Mouse (Mus musculus): ENCODE measurements around the gene Tcf21.

Tcf21 gene

DNA sequence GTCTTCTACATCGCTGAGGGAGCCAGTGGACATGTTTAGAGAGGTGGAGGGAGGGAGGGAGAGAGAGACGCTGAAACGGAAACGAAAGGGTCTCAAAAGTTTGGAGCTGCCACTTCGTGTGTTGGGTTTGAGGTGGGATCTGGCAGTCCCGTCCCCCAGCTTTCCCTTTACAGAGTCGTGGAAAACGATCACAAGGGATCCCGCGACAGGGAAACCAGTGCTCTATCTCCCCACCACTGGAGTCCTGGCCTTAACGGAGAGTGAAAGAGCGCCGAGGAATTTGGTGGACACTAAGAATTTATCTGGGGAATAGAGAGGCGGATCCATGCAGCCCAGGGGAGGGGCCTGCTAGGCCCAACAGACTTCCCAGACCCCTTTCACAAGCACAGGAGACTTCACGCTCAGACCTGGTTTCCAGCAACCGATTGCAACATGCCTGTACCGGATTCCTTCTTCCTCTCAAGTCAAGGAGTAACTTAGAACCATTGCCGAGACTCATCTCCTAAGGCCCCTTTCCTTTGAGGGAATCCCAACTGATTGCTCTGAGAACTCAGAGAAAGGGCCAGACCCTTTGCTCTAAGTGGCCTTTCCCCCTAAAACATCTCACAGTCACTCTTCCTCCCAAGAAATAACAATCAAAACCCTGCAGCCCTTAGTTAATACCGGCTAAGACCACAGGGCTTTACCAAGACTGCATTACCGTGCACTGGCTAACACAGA, at the start of gene Tcf21:
Gene Tcf21 (minus strand): TSS at position 304 of the 720 bp plus-strand sequence.
- DNase-seq (ENCODE audit: low spot score in 2 of 2), result no peak

DNA sequence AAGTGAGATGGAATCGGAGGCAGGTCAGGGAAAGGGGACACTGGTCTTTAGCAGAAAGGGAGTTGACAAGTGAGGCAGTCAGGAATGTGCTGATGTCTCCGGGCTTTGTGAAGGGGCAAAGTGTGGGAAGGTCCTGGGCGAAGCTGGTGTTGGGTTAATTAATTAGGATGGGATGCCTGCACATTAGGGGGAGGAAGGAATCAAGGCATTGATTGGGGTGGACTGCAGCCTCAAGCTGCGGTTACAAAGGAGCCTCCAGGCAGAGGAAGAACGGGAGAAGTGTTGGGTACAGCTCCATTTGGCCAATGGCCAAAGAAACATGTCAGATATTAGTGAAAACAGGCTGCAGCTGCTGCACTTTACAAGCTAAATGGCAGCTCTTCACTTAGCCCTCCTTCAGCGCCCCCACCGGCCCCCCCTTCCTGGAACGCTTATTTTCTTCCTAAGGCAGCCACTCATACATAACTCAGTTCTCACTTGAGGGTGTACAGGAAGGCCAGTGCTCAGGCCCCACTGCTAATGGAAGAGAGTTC, 48.5 kb upstream of the Tcf21 start:
- peak in 1 of 2 experiments; percentile 6 for DNase-seq (ENCODE audit: low spot score in 2 of 2)

DNA sequence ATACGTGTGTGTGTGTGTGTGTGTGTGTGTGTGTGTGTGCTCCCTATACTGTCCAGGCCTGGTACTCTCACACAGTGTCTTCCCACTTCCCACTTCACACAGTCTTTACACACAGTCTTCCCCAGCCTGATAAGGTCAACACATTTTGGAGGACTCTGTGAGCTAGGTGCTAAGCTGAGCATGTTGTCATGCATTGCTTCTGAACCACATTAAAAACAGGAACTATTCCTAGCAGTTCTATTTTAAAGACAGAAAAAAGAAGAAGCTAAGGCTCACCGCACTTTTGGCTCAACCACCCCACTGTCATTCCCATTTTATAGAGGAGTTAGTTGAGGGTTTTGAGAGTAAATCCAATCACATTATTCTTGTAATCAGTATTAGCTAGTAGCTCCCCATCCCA, 47.2 kb upstream of the Tcf21 start:
- no peak for DNase-seq (ENCODE audit: low spot score in 2 of 2)

DNA sequence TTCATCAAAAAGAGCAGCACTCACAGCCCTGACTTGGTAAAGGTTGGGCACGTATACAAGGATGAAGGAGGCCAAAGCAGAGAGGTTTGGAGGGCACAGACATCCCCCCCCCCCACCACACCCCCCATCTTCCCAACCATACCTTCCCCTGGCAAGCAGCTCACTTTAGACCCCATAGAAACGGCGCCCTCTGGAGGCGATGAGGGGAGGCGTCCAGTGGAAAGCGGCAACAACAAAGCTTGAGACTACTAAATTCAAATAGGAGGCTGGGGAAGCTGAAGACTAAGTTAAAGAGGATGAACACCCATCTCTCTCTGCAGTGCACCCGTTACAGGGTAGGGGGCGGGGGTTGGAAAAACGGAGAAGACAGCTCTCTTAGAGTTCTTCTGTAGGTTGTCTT, 38.1 kb upstream of the Tcf21 start:
- DNase-seq (ENCODE audit: low spot score in 2 of 2), result no peak

DNA sequence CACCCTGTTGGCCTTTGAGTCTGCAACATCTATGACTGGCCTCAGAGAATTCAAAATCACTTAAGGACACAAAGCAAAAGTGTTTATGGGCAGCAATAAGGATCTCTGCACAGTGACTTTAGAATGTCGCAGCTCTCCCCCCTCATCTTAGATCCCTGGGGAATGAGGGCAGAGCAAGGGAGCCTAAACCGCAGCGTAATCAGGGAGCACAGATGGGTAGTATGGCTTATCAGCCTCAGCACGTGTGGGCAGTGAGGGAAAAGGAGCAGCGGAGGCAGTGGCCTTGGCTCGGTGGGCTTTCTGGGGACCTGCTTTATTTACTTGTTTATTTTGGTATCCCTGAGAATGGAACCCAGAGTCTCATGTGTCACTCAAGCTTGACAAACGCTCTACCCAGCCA, 34.4 kb upstream of the Tcf21 start:
- DNase-seq (ENCODE audit: low spot score in 2 of 2), result no peak

DNA sequence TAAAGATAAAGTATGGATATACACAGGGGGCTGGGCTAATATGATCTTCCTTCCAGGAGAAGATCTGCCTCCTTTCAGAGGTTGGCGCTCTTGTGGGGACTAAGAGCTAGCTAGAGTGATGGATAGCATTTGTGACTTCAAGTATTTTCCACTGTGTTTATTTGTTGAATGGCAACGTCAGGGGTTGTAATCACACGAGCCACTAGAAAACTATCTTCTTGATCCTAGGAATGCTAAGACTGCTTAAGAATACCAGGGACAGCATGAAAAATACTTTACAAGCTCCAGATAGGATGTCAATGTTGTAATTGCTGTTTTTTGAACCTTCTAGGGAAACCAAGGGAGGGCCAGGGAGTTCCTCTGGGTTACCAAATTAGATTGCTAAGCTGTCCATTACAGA, 25.4 kb upstream of the Tcf21 start:
- no peak for DNase-seq (ENCODE audit: low spot score in 2 of 2)

DNA sequence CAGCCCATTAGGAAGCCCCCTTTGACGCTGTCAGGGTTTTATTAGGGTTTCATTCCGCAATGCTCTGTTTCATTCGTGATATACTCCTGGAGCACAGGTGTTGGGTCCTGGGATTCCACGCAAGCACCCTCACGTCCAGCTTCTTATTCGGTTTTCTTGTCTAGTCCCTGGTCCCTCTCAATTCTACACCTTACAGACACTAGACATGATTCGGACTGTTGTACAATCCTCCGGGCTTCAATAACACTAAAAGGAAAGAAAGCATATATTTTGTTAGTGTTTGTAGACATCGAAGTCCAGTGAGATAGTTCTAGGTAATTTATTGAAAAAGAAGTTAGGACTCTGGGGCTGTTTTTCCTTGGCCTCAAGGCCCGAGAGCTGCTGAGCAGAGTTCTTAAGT, 24.8 kb upstream of the Tcf21 start:
- DNase-seq (ENCODE audit: low spot score in 2 of 2), result no peak

DNA sequence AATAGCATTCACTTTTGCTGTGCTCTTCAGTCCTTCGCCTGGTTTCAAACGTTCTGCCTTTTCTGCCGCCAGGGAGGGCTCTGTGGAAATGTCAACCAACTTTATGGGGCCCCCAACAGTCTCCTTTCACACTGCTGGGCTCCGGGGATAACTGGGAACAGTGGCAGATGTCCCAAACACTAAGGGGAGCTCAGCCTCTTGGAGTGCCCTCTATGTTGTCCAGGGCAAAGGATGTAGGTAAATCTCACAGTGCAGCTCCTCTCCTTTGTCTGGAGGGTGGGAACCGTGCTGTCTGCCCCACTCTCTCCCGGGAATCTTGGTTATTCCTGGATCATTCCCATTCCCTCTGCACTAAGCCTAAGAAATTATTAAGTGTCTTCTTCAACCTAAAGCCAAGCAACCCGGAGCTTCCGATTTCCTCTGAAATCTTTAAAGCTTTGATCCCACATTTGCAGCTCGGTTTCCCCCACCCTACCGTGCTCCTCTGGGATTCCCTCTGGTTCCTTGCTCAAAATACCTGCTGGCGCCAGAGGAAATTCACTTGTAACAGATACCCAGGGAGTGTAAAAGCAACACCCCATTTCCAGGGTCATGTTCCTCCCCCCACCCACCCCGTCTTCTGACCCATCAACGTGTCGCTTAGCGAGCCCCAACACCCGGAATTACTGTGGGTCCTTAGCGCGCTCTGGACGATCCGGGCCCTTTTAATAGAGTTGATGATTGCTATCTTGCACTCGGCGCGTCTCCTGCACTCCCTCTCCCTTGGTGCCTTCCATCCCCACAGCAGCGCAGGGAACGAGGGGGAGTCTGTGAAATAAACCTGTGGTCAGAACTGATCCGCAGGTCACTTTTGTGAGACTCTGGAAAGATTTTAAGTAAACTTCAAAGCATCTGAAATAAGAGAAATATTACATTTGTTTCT, 23.7 kb upstream of the Tcf21 start:
- DNase-seq (ENCODE audit: low spot score in 2 of 2), result no peak

DNA sequence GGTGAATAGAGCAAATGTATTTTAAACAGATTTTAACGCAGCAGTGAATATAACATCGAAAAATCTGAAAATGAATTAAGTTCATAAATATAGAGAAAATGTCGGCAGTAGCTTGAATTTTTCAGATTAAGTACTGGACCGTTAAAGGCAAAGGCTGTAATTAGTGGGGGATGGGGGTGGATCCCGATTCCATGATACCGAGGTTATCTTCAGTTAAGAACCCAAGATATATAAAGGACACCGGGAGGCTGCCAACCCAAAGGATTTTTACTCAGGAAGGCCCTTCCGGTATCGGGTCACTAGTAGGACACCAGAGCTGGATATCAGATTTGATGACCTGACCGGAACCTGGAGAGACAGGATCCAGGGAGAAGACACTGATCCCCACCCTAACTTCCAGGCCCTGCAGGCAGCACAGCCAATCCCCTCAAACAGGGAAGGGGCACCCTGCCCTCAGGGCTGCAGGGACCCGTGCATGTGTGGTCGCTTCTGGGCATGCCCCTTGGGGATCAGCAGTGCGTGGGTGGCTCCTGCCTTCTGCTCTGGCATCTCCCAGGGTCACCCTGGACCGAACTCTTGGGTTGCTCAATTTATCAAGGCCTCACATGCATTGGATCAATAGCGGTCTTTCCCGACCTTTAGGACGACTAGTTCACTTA, 22.9 kb upstream of the Tcf21 start:
- DNase-seq (ENCODE audit: low spot score in 2 of 2), result no peak

DNA sequence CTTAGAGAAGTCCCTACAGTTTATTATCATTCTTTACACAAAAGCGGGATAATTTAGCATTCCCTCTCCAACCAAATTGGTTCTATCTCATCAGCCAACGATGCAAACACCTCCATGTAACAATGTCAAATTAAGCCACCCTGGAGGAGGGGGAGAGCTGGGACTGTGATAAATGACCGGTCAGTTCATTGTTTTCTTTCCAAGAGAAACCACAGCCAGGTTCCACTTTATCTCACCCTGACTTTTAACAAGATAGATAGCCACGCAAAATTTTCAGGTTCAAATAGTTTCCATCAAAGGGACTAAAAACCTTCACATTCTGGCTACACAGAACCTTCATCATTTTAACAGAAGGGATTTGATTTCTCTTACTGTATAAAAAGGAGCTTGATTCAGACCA, 22.1 kb upstream of the Tcf21 start:
- DNase-seq (ENCODE audit: low spot score in 2 of 2), result no peak

DNA sequence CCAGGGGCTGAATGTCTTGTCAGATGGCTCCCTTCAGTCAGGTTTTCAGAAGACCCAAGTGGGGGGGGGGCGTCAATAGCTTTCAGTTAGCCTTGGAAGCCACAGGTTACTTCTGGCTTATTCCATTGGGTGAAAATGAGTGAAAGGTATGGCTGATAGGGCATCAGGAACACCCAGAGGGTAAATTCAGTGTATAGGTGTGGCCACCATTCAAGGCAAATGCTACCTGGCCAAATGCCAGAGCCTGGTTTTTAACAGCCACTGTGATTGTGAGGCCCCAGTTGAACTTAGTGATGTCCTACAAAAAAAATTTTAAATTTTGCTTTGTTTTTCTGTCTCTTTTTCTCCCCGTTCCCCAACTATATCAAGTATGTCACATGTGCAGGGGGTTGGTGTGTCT, 6.3 kb upstream of the Tcf21 start:
- no peak for DNase-seq (ENCODE audit: low spot score in 2 of 2)

DNA sequence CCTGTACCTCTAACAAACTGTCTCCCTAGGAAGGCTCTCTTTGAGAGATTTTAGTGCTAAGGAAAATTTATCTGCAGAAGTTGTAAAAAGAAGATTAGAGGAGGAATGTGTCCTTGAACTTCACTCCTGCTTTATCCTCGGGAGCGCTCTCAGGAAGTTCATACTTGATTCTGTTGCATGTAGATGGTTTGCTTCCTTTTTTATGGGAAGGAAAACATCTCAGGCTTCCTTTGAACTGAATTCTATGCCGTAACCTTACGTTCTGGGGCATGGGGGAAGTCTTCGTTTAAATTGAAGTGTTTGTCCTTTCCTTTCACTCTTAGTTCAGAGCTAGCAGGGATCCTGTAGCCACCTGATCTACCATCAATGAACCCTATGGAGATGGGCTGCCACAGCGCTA, 2.9 kb upstream of the Tcf21 start:
- DNase-seq (ENCODE audit: low spot score in 2 of 2), result no peak

DNA sequence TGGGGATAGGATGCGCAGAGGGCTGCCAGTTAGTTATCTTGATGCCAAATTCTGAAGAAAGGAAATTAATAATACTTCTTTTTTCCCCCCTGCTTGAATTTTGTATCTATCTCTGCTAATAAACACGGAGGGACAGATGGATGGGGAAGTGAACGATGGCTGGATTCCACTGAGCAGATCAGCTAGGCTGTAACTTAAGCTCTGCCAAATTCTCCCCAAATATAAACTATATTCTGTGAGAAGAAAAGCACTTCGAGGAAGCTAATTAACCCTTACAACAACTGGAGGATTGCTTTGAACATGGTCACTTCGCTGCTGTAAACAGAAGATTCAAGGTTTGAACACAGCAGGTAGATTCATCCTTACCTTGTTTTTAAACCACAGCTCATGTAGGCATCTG, 2.5 kb upstream of the Tcf21 start:
- no peak for DNase-seq (ENCODE audit: low spot score in 2 of 2)

DNA sequence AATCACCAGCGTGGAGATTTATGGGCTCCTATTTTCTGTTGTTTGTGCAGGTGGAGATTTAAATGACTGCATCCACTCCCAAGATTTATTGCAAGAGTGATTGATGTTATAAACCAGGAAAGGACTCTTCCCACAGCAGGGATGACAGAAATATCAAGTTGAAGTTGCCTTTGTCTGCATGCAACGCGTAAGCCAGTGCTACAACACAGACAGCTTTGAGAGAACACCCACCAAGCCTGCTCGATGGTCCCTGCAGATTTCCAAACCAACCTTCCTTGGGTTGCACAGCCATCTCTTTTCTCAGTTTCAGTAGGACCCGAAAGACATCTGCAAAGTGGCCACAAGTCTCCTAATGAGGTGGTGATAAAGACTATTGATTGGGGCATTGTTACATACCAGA, 1.7 kb upstream of the Tcf21 start:
- DNase-seq (ENCODE audit: low spot score in 2 of 2), result no peak

DNA sequence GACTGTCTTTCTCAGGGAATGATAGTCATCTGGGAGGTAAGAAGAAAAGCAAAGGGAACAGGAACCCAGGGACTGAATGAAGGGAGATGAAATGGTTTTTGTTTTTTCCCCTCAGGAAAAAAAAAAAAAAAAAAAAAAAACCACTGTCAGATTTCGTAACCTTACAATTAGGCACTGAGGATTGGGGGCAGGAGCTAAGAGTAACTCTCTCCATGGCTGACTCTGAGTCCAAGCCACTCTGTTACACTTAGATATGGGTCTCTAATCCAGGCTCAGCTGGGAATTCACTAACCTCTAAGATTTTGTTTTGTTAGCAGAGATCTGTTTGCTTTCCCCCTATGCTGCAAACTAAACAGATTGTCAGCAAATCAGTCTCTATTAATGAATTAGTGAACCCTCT, 1.3 kb upstream of the Tcf21 start:
- DNase-seq (ENCODE audit: low spot score in 2 of 2), result no peak

DNA sequence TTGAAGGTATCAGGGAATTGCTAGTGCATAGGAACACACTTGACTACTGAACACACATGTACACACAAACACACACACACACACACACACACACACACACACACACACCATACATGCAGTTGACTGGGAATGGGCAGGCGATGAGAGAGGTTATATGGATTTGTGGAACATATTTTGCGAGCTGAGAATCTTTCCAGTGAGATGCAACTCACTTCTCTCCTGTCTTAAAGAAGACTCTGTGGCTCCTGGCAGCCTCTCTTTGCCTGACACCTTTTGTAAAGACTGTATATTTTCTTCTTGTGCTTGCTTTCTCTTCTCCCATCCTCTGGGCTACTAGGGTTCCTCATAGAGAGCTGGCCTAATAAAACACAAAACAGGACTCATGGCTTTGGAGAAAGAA, 867 bp upstream of the Tcf21 start:
- no peak for DNase-seq (ENCODE audit: low spot score in 2 of 2)

DNA sequence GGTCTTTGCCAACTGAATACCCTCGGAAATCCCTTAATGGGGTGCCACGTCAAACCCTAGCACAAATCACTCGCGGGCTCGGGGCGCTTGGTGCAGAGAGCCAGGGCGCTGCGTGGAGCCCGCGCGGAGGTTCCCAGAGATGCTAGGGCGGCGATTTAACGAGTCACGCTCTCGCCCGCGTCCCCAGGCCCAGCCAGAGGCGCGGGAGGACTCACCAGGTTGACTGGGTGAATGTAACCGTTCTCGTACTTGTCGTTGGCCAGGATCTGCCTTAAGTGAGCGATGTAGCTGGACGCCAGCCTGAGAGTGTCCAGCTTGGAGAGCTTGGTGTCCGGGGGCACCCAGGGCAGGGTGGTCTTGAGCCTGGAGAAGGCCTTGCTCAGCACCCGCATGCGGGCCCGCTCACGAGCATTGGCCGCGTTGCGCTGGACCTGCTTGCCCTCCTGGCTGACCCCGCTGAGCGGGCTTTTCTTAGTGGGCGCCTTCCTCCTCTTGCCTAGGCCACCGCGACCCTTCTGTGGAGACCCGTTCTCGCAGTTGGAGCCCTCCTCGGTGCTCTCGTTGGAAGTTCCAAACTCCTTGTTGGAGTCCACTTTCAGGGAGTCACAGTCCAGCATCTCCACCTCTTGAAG, 619 bp downstream of the Tcf21 start:
- DNase-seq (ENCODE audit: low spot score in 2 of 2), result no peak

DNA sequence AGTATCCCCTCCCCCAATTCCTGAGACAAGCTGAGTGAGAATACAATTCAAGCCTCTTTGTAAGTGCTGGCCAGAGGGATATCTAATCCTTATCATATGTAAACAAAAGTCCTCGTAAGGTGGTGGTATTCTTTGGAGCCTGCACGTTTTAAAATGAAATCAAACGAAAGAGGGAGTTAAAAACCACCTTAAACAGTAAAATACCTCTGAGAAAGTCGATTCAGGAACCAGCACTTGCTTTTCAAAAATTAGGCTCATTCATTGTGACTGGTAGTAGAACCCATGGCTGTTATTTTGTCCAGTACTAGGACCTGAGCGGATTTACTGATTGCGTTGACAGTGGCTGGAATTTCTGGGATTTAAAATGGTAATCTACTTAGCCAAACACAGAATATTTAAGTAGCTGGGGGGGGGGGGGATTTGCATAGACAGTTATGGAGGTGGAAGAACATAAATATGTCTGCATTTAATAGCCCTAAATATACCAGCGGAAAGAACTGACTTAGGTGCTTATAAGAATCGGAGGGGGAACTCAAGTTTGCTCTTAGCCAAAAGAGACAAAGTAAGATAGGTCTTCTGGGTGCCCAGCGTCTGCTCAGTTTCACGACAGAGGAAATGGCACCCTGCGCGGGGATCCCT, 1.3 kb downstream of the Tcf21 start:
- DNase-seq (ENCODE audit: low spot score in 2 of 2), result no peak

DNA sequence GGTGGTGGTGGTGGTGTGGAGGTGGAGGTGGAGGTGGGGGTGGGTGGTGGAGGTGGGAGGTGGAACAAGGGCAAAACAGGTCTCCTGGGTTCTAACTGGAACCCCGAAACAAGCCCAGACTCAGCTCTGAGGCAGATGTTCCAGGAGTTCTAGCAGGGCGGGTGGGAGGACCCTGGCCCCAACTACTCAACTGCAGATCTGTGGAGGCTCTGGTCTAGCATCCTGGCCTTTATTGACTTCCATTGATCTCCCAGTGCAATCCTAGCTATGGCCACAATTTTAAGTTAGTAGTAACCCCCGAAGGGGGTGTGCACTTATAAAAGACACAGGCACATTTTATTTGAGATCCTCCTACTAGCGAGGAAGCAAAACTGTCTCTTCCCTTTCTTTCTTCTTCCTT, 2.0 kb downstream of the Tcf21 start:
- no peak for DNase-seq (ENCODE audit: low spot score in 2 of 2)

DNA sequence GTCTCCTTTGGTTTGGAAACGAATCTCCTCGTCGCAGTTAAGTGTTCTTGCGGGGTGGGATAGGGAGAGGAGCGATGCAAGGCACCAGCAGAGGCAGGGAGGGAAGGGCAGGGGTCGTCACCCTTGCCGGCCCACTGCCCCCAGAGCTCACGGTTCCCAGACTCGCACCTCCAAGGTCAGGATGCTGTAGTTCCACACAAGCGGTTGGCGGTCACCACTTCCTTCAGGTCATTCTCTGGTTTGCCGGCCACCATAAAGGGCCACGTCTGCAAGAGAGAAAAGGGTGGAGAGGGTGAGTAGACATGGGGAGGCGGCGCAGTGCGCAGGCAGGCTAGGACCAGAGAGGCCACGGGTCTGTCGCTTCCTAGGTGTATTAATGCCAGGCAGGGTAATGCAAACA, 2.4 kb downstream of the Tcf21 start:
- DNase-seq (ENCODE audit: low spot score in 2 of 2), result no peak

DNA sequence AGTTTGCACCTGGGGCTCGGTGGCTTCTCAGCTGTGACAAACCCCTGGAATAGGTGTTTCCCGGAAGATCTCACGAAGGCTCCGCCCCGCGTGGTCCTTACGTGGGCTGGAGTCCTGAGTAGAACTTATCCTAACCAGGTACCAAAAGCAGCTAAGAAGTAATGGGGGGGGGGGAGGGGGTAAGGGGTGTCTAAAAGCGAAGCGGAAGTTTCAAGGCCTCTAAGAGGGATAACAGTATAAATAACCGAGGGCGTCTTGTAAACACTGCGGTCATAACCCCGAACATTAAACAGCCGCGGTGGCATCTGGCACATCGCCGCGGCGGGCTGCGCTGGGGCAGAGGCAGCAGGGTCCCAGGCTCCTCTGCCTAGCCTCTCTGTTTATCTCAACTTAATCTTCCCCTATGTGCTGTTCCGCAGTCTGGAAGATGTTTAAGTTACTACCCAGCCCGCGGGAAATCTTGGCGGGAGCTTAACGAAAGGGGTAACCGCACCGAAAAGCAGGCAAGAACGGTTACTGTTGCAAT, 3.7 kb downstream of the Tcf21 start:
- no peak for DNase-seq (ENCODE audit: low spot score in 2 of 2)
